Mouse (Mus musculus): ENCODE data around the gene Gm10192.
"Not testable (repeated sequence)": the region's sequence is repeated elsewhere in the genome, so short reads cannot be mapped to it uniquely, and the experiment has no call there.

Gene Gm10192

GRCm38 (mm10) chr4:97183066-97183465 is at the start of gene Gm10192:
Gene Gm10192, minus strand, starts transcription at chr4:97183166.
- CTCF ChIA-PET, POLR2A ChIA-PET: not testable (repeated sequence)

- ChIA-PET CTCF (no interaction called here), POLR2A (interaction anchor here in 1 of 4 experiments (0.8 kb wide), 1 partner anchor 191 kb away, joined by 3 read pairs; no protein-coding TSS in a partner anchor)
Measured at GRCm38 (mm10) chr4:97230411-97231104, 47.6 kb upstream of the Gm10192 start.

- ChIA-PET CTCF (no interaction called here), POLR2A (no interaction called here)
Measured at GRCm38 (mm10) chr4:97219701-97220100, 36.7 kb upstream of the Gm10192 start.

- POLR2A ChIA-PET = interaction anchor here in 2 of 4 experiments (0.5 to 0.6 kb wide), 2 partner anchors 232 to 589 kb away, joined by 3 to 5 read pairs; no protein-coding TSS in a partner anchor
- CTCF ChIA-PET = no interaction called here
Measured at GRCm38 (mm10) chr4:97217906-97218305, 34.9 kb upstream of the Gm10192 start.

- POLR2A ChIA-PET = no interaction called here
- CTCF ChIA-PET = no interaction called here
Measured at GRCm38 (mm10) chr4:97212514-97212913, 29.5 kb upstream of the Gm10192 start.

- CTCF ChIA-PET, POLR2A ChIA-PET: not testable (repeated sequence)
Measured at GRCm38 (mm10) chr4:97202986-97203385, 20.0 kb upstream of the Gm10192 start.

GRCm38 (mm10) chr4:97193176-97193575 is 10.2 kb upstream of the Gm10192 start:
- POLR2A ChIA-PET = no interaction called here

GRCm38 (mm10) chr4:97192601-97193000 is 9.6 kb upstream of the Gm10192 start:
- CTCF ChIA-PET = no interaction called here
- POLR2A ChIA-PET = no interaction called here

More at GRCm38 (mm10) chr4:97193176-97193575, 10.2 kb upstream of the Gm10192 start:
- CTCF ChIA-PET = no interaction called here

- ChIA-PET POLR2A (no interaction called here), CTCF (no interaction called here)
Measured at GRCm38 (mm10) chr4:97180396-97180795, 2.6 kb downstream of the Gm10192 start.

GRCm38 (mm10) chr4:97156841-97157345 is 26.1 kb downstream of the Gm10192 start:
- POLR2A ChIA-PET = no interaction called here

GRCm38 (mm10) chr4:97156084-97156483 is 26.9 kb downstream of the Gm10192 start:
- ChIA-PET POLR2A (no interaction called here), CTCF (no interaction called here)

More at GRCm38 (mm10) chr4:97156841-97157345, 26.1 kb downstream of the Gm10192 start:
- CTCF ChIA-PET = no interaction called here

GRCm38 (mm10) chr4:97153554-97153953 is 29.4 kb downstream of the Gm10192 start:
- ChIA-PET POLR2A (interaction anchor here in 1 of 4 experiments (0.7 kb wide), 1 partner anchor 34 kb away, joined by 3 read pairs; no protein-coding TSS in a partner anchor), CTCF (interaction anchor here in 1 of 4 experiments (0.7 kb wide), 1 partner anchor 60 kb away, joined by 5 read pairs; no protein-coding TSS in a partner anchor)

- ChIA-PET CTCF (no interaction called here), POLR2A (interaction anchor here in 1 of 4 experiments (0.9 kb wide), 1 partner anchor 36 kb away, joined by 3 read pairs; no protein-coding TSS in a partner anchor)
Measured at GRCm38 (mm10) chr4:97142484-97142883, 40.5 kb downstream of the Gm10192 start.

Measured in embryonic stem cell, embryonic (primary cell).